Mouse (Mus musculus): ENCODE results near the gene Zfp551. TPM values are rescaled to one million over a fixed set of nuclear protein-coding genes. Genes with fewer than 3 reads are reported as not detected.

Gene Zfp551
- not detected in 2 replicates for polyA plus RNA-seq (2011; ENCODE audit: insufficient read depth, insufficient read length, low replicate concordance, missing spikeins)

DNA sequence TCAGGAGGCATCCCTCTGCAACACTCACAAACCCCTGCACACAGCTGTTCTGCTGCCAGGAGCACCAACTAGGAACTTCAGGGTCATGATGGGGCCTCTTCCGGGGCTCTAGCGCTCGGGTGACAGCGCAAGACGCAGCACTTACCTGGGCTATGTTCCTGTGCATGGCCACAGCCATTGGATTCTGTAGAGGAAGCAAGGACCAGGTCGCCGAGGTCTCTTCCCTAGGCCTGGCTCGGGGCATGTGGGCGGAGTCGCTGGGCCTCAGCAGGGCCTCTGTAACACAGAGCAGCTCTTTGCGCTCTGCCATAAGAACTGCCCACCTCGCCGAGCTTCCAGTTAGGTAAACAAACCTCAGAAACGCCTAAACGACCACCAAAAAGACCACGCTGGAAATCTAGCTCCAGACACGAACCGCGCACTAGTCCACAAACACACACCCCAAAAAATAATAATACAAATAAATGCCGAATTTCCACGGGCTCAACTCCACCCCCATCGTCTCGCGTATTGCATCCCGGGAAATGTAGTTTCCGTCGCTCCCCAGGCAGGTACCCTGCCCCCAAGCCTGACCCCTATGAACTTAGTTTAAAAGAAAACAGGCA is at the start of gene Zfp551:
Gene Zfp551 (minus strand): TSS at position 507 of the 605 bp plus-strand sequence.
- TF ChIP-seq POLR2A (IDR thresholded peaks at IDR 0.05; ENCODE audit: borderline replicate concordance, control insufficient read depth, low read depth, low read length): no peak
- TF ChIP-seq CTCF (IDR thresholded peaks at IDR 0.05; ENCODE audit: control insufficient read depth, insufficient read depth, low read length): no peak
- under 1% methylated on average over 27 of the region's 27 CpGs for WGBS
- H3K4me1 ChIP-seq (ENCODE audit: control insufficient read depth, insufficient read depth, low read length): no peaks in the 10 kb centered on the region
- H3K4me3 ChIP-seq (replicated peaks; ENCODE audit: control insufficient read depth, low read depth, low read length): peak within 1 kb of the TSS; percentile 77
- H3K27ac ChIP-seq (ENCODE audit: control insufficient read depth, insufficient read depth, low read depth, low read length, poor library complexity): no peak within 1 kb of the TSS

- Histone ChIP-seq H3K4me3 (replicated peaks; ENCODE audit: control insufficient read depth, low read depth, low read length) (peak overlapping the region; percentile 77), H3K27ac (ENCODE audit: control insufficient read depth, insufficient read depth, low read depth, low read length, poor library complexity) (no peak overlapping the region), H3K4me1 (ENCODE audit: control insufficient read depth, insufficient read depth, low read length) (no peaks in the 10 kb centered on the region)
- WGBS: 54% methylated on average over 3 of the region's 3 CpGs
- TF ChIP-seq CTCF (IDR thresholded peaks at IDR 0.05; ENCODE audit: control insufficient read depth, insufficient read depth, low read length) (no peak), POLR2A (IDR thresholded peaks at IDR 0.05; ENCODE audit: borderline replicate concordance, control insufficient read depth, low read depth, low read length) (no peak)
Measured at GRCm38 (mm10) chr7:12422855-12423254, 304 bp upstream of the Zfp551 start.

DNA sequence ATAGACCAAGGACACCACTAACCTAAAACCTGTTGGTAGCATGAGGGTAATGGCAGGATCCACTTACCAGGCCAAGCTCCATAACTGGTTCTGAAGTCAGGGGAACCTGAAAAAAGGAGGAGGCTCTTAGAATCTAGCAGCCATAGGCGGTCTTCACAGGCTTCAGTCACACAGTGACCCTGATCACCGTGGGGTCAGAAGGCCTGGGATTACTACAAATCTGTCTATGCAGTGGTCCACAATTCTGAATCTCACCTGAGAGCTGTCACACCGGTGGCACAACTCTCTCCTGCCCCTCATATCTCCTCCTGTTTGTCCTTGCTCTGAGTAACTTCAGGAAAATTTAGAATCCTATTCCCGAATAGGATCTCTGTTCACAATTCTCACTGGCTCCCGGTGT is 810 bp downstream of the Zfp551 start:
- Histone ChIP-seq H3K4me3 (replicated peaks; ENCODE audit: control insufficient read depth, low read depth, low read length) (no peak overlapping the region), H3K27ac (ENCODE audit: control insufficient read depth, insufficient read depth, low read depth, low read length, poor library complexity) (no peak overlapping the region), H3K4me1 (ENCODE audit: control insufficient read depth, insufficient read depth, low read length) (no peaks in the 10 kb centered on the region)
- WGBS: 63% methylated on average over 5 of the region's 5 CpGs
- no peak for TF ChIP-seq POLR2A (IDR thresholded peaks at IDR 0.05; ENCODE audit: borderline replicate concordance, control insufficient read depth, low read depth, low read length)
- no peak for TF ChIP-seq CTCF (IDR thresholded peaks at IDR 0.05; ENCODE audit: control insufficient read depth, insufficient read depth, low read length)

- TF ChIP-seq POLR2A (IDR thresholded peaks at IDR 0.05; ENCODE audit: borderline replicate concordance, control insufficient read depth, low read depth, low read length) (no peak), CTCF (IDR thresholded peaks at IDR 0.05; ENCODE audit: control insufficient read depth, insufficient read depth, low read length) (no peak)
- no peak within 1 kb of the TSS for H3K4me3 ChIP-seq (replicated peaks; ENCODE audit: control insufficient read depth, low read depth, low read length)
- H3K27ac ChIP-seq (ENCODE audit: control insufficient read depth, insufficient read depth, low read depth, low read length, poor library complexity): no peak within 1 kb of the TSS
- 50% methylated on average over 1 of the region's 1 CpGs for WGBS
- no peaks in the 10 kb centered on the region for H3K4me1 ChIP-seq (ENCODE audit: control insufficient read depth, insufficient read depth, low read length)
Measured at GRCm38 (mm10) chr7:12369173-12369572, 53.4 kb downstream of the Zfp551 start, which contains the start of gene Vmn1r84. Gene Vmn1r84 (minus strand): TSS chr7:12369273.

Other genes starting within 250 kb of the Zfp551 start
- 0.68 and 1.3 TPM in 2 replicates for gene Vmn1r80, start 233.5 kb downstream of the Zfp551 start, polyA plus RNA-seq (2011; ENCODE audit: insufficient read depth, insufficient read length, low replicate concordance, missing spikeins)
- gene Vmn1r81, start 154.5 kb downstream of the Zfp551 start, polyA plus RNA-seq (2011; ENCODE audit: insufficient read depth, insufficient read length, low replicate concordance, missing spikeins): not detected in 2 replicates
- not detected in 2 replicates for gene Vmn1r82, start 122.3 kb downstream of the Zfp551 start, polyA plus RNA-seq (2011; ENCODE audit: insufficient read depth, insufficient read length, low replicate concordance, missing spikeins)
- not detected in 2 replicates for gene Vmn1r83, start 93.3 kb downstream of the Zfp551 start, polyA plus RNA-seq (2011; ENCODE audit: insufficient read depth, insufficient read length, low replicate concordance, missing spikeins)
- gene Vmn1r84, start 53.5 kb downstream of the Zfp551 start, polyA plus RNA-seq (2011; ENCODE audit: insufficient read depth, insufficient read length, low replicate concordance, missing spikeins): not detected in 2 replicates
- 1.6 and 1.8 TPM in 2 replicates for gene Zfp606, start 55.5 kb upstream of the Zfp551 start, polyA plus RNA-seq (2011; ENCODE audit: insufficient read depth, insufficient read length, low replicate concordance, missing spikeins)
- gene 2900092C05Rik, start 89.8 kb upstream of the Zfp551 start, polyA plus RNA-seq (2011; ENCODE audit: insufficient read depth, insufficient read length, low replicate concordance, missing spikeins): not detected in 2 replicates
- 0.05 and 0.07 TPM in 2 replicates for gene Vmn2r53, start 186.0 kb upstream of the Zfp551 start, polyA plus RNA-seq (2011; ENCODE audit: insufficient read depth, insufficient read length, low replicate concordance, missing spikeins)
- gene Vmn2r54, start 217.6 kb upstream of the Zfp551 start, polyA plus RNA-seq (2011; ENCODE audit: insufficient read depth, insufficient read length, low replicate concordance, missing spikeins): not detected in 2 replicates

All from bone marrow, adult 2 months (tissue).